Mouse (Mus musculus) ovary, adult 10 weeks (tissue): Measurements from ENCODE around the gene Cst3. TPM values are rescaled to one million over a fixed set of nuclear protein-coding genes. Genes with fewer than 3 reads are reported as not detected.

ENCODE experiments used
- polyA plus RNA-seq: library from polyadenylated mRNA; stranded (reverse); fragments of 350-450 nt; fragmentation: Illumina TruSeq; extraction: RNeasy Lipid Tissue Mini Kit (QIAGEN cat#74804); gene quantifications from one replicate; pipeline ENCODE4 v1.2.3, GENCODE M21; 2014

The Cst3 gene
- polyA plus RNA-seq = 20.3 TPM

GRCm38 (mm10) chr2:148875335-148875811 is at the start of gene Cst3:
Gene Cst3, minus strand, starts transcription at chr2:148875692.

GRCm38 (mm10) chr2:148864966-148865365 is 10.5 kb downstream of the Cst3 start, which contains the start of gene 9230104L09Rik:
Gene 9230104L09Rik, minus strand, starts transcription at chr2:148865038.

GRCm38 (mm10) chr2:148834912-148835311 is 40.6 kb downstream of the Cst3 start, which contains the start of gene Cst9:
Gene Cst9, plus strand, starts transcription at chr2:148835147.

Other genes starting within 250 kb of the Cst3 start
- gene Nxt1, start 203.1 kb downstream of the Cst3 start, polyA plus RNA-seq = 9.3 TPM
- gene Gzf1, start 194.7 kb downstream of the Cst3 start, polyA plus RNA-seq = 39.9 TPM
- 4.6 TPM for gene Napb, start 143.2 kb downstream of the Cst3 start, polyA plus RNA-seq
- not detected for gene Cstl1, start 125.3 kb downstream of the Cst3 start, polyA plus RNA-seq
- not detected for gene Cst11, start 104.2 kb downstream of the Cst3 start, polyA plus RNA-seq
- gene 8030411F24Rik, start 93.7 kb downstream of the Cst3 start, polyA plus RNA-seq = not detected
- 47.0 TPM for gene Cst12, start 86.3 kb downstream of the Cst3 start, polyA plus RNA-seq
- 150 TPM for gene Cst8, start 76.9 kb downstream of the Cst3 start, polyA plus RNA-seq
- not detected for gene Cst13, start 55.6 kb downstream of the Cst3 start, polyA plus RNA-seq
- gene Cst9, start 40.5 kb downstream of the Cst3 start, polyA plus RNA-seq = 0.83 TPM
- 6.6 TPM for gene 9230104L09Rik, start 10.7 kb downstream of the Cst3 start, polyA plus RNA-seq
- gene Gm1330, start 127.6 kb upstream of the Cst3 start, polyA plus RNA-seq = not detected
- gene Gm10750, start 141.5 kb upstream of the Cst3 start, polyA plus RNA-seq = not detected